Mouse (Mus musculus) thymus, adult 2 months (tissue): ENCODE measurements around the gene Sorcs3.

Source experiments
- CTCF ChIP-seq: fragments of 200-500 bp; IDR thresholded peaks from 2 replicates; pipeline ENCODE4 v1.5.1; 2012; ENCODE audit warnings: mild to moderate bottlenecking, control low read depth, low read length, moderate library complexity, borderline replicate concordance; ENCODE audit not compliant: control insufficient read depth, poor library complexity, insufficient read depth; ENCODE audit errors: extremely low read depth
- POLR2A ChIP-seq: fragments of 200-500 bp; IDR thresholded peaks from 2 replicates; pipeline ENCODE4 v1.6.1; 2012; ENCODE audit warnings: mild to moderate bottlenecking, low read length, control low read depth, moderate library complexity; ENCODE audit not compliant: control insufficient read depth, poor library complexity, insufficient read depth; ENCODE audit errors: extremely low read depth

DNA sequence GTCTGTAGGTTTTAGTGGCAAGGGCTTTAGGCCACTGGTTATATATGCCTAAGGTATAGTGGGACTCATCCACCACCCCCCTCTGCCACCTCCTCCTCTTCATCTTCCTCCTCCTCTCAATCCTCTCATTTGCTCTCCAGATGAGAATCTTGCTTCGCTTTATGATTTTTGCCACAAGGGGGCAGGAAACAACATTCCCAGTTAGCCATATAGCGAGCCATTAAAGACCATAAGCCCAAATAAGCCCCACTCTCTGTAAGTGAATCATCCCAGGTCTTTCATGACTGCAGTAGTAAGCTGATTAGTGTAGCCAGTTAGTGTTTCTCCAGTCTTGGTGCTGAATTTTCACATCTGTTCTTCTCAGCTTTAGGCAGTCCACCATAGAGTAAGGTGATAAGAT, 205.5 kb downstream of the Sorcs3 start:
- TF ChIP-seq CTCF (no peak), POLR2A (no peak)
